Mouse (Mus musculus) common myeloid progenitor, adult 5-6 weeks (primary cell): Measurements from ENCODE around the gene Slc35f6. TPM values are rescaled to one million over a fixed set of nuclear protein-coding genes. Genes with fewer than 3 reads are reported as not detected.
"Not testable (repeated sequence)": the region's sequence is repeated elsewhere in the genome, so short reads cannot be mapped to it uniquely, and the experiment has no call there.

Experiments
- ATAC-seq: replicated peaks from 2 replicates; pipeline ENCODE4 v1.8.0; 2016; ENCODE audit warnings: low read depth, mild to moderate bottlenecking, moderate TSS enrichment, inconsistent platforms; ENCODE audit not compliant: poor library complexity, severe bottlenecking
- total RNA-seq: library from RNA; stranded (forward); fragments of 200-1000, 187-1606 nt; gene quantifications from 2 replicates; pipeline ENCODE4 v1.2.3, GENCODE M21; 2017

Gene Slc35f6
- total RNA-seq, 1 experiment from 2014 or later, result 4.8 TPM

GRCm38 (mm10) chr5:30682967-30683600, 35.4 kb downstream of the Slc35f6 start:
- no peak for ATAC-seq

- no peak for ATAC-seq
These were observed 36.3 kb downstream of the Slc35f6 start for GRCm38 (mm10) chr5:30683993-30684392.

GRCm38 (mm10) chr5:30686781-30687180, 39.0 kb downstream of the Slc35f6 start:
- ATAC-seq, result no peak

- no peak for ATAC-seq
These were observed 52.7 kb downstream of the Slc35f6 start for GRCm38 (mm10) chr5:30700361-30701000.

- not testable (repeated sequence) for ATAC-seq
These were observed 53.6 kb downstream of the Slc35f6 start for GRCm38 (mm10) chr5:30701373-30701772.

- ATAC-seq, result no peak
These were observed 54.1 kb downstream of the Slc35f6 start for GRCm38 (mm10) chr5:30701866-30702265.

Other genes starting within 250 kb of the Slc35f6 start
- not detected in 2 replicates for gene Otof, start 186.0 kb upstream of the Slc35f6 start, total RNA-seq
- not detected in 2 replicates for gene 1700001C02Rik, start 181.9 kb upstream of the Slc35f6 start, total RNA-seq
- gene Cib4, start 102.1 kb upstream of the Slc35f6 start, total RNA-seq, result not detected in 2 replicates
- gene Kcnk3, start 59.8 kb upstream of the Slc35f6 start, total RNA-seq, result not detected in 2 replicates
- 107 and 123 TPM in 2 replicates for gene Cenpa, start 18.8 kb downstream of the Slc35f6 start, total RNA-seq
- not detected in 2 replicates for gene Dpysl5, start 63.6 kb downstream of the Slc35f6 start, total RNA-seq
- not detected in 2 replicates for gene Mapre3, start 166.7 kb downstream of the Slc35f6 start, total RNA-seq
- 13.8 and 18.5 TPM in 2 replicates for gene Tmem214, start 220.1 kb downstream of the Slc35f6 start, total RNA-seq
- gene Agbl5, start 240.8 kb downstream of the Slc35f6 start, total RNA-seq, result 16.1 and 30.6 TPM in 2 replicates